Mouse (Mus musculus) layer of hippocampus, adult 9-10 months (tissue): ENCODE measurements around the gene Klf8.
"Not testable (repeated sequence)": the region's sequence is repeated elsewhere in the genome, so short reads cannot be mapped to it uniquely, and the experiment has no call there.

ENCODE experiments used
- DNase-seq: peaks from one replicate; pipeline ENCODE4 v3.0.0; 2022; ENCODE audit warnings: low spot score

The Klf8 gene

GRCm38 (mm10) chrX:153237304-153237919 lies at the start of gene Klf8:
Klf8 (plus strand) TSS chrX:153237466.
- DNase-seq = no peak

- DNase-seq = not testable (repeated sequence)
Measured at GRCm38 (mm10) chrX:153199185-153199584, 38.1 kb upstream of the Klf8 start.

GRCm38 (mm10) chrX:153211101-153211500 lies 26.2 kb upstream of the Klf8 start:
- no peak for DNase-seq

DNA sequence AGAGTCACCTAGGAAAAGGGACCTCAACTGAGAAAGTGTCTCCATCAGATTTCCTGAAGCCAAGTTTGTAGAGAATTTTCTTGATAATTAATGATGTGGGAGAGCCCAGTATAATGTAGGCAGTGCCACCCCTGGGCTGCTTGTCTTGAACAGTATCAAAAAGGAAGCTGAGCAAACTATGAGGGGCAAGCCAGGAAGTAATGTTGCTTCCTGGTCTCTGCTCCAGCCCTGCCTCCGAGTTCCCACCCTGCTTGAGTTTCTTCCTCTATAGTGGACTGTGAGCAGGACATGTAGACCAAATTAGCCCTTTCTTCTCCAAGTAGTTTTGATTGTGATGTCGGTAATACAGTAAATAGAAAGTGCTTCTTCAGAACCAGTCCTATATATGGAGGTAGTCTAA lies 6.0 kb upstream of the Klf8 start:
- DNase-seq = no peak

GRCm38 (mm10) chrX:153233255-153233654 lies 4.0 kb upstream of the Klf8 start:
- DNase-seq = no peak

GRCm38 (mm10) chrX:153237920-153238504 lies 746 bp downstream of the Klf8 start:
- DNase-seq = no peak

GRCm38 (mm10) chrX:153254256-153254655 lies 17.0 kb downstream of the Klf8 start:
- DNase-seq = no peak

- DNase-seq = peak; percentile 15
Measured at GRCm38 (mm10) chrX:153255504-153255903, 18.2 kb downstream of the Klf8 start.

DNA sequence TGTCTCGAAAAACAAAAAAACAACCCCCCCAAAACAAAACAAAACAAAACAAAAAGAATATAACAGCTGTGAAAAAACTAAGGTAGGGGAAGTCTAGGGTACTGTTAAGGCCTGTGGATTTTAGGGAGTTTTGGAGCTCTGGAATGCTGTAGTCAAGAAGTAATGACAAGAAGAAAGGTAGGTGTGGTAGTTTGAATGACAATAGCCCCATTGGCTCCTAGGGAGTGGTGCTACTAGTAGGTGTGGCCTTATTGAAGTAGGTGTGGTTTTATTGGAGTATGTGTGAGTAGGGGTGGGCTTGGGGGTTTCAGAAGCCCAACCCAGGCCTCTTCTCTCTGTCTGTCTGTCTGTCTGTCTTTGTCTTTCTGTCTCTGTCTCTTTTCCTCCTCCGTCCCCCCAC lies 44.9 kb downstream of the Klf8 start:
- no peak for DNase-seq

- DNase-seq = no peak
Measured at GRCm38 (mm10) chrX:153311356-153311755, 74.1 kb downstream of the Klf8 start.

DNA sequence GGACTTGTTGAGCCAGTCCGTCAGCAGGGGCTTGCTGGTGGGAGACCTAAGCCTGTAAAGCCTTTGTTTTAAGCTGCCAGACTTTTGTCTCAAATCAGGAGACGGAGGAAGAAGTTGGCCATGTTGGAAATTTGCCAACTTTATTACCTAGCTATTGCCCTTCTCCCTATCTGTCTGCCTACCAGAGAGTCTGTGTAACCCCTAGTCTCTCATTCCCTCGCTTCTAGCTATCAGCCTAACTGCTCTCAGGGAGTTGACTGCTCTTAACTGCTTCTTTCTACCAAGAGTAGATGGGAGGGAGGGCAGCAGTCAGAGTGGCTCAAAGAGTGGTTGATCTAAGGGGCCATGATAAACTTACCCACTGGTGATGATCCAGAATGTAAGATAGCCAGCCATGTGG lies 85.8 kb downstream of the Klf8 start:
- DNase-seq = no peak

DNA sequence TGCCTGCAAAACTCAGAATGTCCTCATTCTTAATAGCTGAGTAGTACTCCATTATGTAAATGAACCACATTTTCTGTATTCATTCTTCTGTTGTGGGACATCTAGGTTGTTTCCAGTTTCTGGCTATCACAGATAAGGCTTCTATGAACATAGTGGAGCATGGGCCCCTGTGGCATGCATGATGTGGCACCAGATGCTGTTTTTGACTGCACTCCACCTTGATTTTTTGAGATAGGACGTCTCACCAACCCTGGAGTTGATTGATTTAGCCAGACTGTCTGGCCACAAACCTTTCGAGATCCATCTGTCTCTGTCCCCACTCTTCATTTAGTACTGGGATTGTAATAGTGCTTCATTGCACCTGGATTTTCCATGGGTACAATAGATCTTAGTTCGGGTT lies 96.9 kb downstream of the Klf8 start:
- DNase-seq = not testable (repeated sequence)

DNA sequence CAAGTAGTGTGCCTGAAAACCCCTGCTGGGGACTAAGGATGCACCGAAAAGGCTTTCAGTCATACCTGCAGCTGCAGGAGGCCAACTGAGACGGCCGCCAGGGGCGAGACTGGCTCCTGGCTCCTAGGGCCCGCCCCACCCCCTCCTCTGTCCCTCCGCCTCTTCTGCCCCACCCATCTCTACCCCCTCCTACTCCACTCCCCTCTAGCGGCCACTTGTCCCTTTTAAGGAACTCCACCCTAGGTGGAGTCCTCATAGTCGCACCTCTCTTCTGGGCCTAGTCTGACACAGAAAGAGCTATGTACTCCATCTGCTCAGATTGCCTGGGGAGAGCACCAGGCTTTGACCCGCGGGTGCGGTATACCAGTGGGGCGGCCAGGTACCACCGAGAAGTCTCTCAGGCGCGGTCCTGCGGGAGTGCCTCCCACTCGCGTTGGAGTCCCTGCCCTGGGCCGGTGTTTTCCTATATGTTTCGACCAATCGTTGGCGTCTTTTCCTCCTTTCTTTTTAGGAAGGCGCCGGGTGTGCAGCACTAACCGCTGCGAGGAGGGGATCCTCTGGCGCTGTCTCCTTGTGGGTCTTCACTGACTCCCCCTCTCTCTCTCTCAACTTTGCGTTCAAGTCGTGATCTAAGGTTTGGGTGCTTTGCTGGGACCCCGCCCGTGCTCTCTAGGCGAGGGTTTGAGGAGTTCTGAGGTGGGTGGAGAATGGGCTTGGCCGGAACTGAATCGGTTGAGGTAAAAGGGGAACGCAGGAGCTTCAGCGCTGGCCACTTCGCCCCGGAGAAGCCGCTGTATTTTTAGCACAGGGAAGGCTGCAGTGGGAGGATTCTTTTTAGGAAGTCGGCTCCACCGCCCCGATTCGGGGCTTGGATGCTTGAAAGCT lies 122.3 kb downstream of the Klf8 start:
- no peak for DNase-seq

GRCm38 (mm10) chrX:153360216-153360590 lies 122.9 kb downstream of the Klf8 start:
- no peak for DNase-seq

DNA sequence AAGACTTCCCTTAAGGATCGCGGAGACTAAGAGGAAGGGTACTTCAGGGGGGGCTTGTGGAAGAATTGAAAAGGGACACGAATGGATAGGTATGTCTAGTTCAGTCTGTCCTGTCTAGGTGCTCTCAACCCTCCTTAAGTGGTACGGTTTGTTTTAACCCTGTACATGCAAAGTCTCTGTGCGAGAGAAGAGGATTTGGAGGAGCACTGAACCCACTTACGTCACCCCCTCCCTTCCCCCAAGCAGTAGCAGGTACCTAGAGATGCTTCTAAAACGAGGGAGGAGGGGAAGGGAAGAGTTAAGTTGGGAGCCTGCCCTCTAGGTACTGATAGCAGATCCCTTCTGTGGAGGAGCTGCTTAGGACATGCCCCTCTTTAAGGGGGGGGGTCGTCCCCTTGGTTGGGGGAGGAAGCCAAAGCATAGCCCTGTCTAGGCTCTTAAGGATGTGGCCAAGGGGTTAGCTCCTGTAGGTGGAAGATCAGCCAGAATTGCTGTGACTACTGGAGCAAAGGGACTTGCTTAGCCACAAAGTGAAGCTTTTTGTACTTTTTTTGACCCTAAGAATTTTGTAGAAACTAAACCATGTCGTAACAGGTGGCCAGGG lies 123.5 kb downstream of the Klf8 start:
- no peak for DNase-seq

GRCm38 (mm10) chrX:153366754-153367153 lies 129.5 kb downstream of the Klf8 start:
- no peak for DNase-seq

DNA sequence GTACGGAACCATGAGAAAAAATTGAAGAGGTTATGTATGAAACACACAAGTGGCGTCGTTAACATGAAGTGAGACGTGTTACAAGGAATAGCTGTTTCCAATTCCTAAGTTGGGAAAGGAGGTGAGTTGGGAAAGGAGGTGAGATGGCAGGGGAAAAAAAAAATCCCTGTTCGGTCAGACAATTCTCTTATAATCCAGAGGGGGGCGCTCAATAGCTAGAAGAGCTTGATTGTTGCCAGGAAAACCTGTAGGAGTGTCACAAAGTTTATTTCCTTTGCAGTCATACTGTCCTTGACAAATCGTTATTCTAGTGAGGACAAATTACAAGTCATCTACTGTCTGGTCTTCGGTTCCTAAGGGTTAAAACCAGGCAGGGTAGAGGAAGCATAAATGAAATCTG lies 132.5 kb downstream of the Klf8 start:
- no peak for DNase-seq

DNA sequence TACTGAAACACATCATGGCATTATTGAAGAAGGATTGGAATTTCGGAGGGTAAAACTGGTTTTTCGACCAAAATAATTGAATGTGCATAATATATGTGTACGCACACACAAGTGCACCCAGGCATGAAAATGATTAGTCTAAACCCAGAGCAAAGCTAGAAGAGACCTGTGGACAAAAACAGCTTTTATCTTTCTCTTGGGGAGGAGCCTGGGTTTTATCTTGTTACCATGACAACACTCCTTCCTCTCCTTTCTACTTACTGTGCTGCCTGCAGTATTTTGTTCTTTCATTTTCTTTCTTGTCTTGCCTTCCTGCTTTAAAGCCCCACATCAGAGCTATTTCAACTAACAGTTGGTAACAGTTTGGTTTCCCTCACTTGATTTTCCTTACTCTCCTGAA lies 137.8 kb downstream of the Klf8 start:
- DNase-seq = no peak

DNA sequence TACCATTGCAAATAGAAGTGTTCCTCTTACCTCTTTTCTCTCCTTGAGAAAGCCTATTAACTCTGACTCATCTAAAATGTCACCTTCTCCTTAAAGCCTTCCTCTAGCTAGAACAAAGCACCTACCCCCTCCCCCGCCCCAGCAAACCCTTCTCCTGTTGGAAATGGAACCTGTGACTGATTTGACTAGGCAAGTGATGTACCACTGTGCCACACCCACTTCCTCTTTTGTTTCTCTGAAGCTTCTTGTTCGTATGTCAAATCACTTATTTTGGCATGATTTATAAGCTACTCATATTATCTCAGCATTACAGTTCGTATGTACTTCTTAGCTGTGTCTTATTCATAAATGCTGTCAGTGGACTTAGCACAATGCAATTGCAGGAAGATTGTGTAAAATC lies 144.5 kb downstream of the Klf8 start:
- DNase-seq = no peak

- DNase-seq = no peak
Measured at GRCm38 (mm10) chrX:153389291-153389690, 152.0 kb downstream of the Klf8 start.

DNA sequence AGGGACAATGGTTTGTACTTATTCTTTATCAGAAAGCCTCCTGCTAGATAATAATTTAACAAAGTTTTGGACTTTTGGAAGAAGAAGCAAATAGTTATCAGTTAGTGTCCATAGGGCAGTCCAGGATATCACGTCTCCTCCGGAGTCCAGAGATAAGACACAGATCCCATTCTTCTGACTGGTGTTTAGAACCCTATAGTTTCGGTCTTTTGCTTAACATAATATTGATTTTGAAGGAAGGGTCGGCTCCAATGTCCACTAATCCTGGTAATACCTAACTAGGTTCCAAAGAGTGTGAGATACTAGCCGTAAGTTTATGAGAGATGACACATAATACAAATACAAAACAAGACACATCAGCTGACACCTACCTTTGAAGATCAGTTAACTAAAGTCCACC lies 179.8 kb downstream of the Klf8 start:
- no peak for DNase-seq

- no peak for DNase-seq
Measured at GRCm38 (mm10) chrX:153433659-153434293, 196.5 kb downstream of the Klf8 start.
